Mouse (Mus musculus): ENCODE results near the gene Gm8122.
"Not testable (repeated sequence)": the region's sequence is repeated elsewhere in the genome, so short reads cannot be mapped to it uniquely, and the experiment has no call there.

The Gm8122 gene

GRCm38 (mm10) chr14:43235204-43235603, at the start of gene Gm8122:
Gene Gm8122, minus strand, starts transcription at chr14:43235304.
- DNase-seq (ENCODE audit: low spot score) = not testable (repeated sequence)

DNA sequence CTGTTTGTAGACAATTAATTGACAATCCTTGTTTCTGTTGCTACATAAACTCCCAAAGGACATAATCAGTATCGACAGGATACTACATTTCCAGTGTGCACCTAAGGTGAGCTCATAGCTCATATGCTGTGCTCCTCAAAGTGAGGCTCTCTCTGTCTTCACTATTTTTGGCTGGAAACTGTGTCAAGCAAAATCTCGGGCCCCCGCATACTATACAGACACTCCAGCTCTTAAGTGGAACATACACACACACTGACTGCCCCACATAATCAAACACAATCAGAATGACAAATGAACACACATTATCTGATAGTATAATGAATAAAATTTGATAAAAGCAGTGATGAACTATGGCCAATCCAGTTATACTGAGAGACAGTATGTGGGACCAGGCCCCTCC, 43.6 kb upstream of the Gm8122 start:
- not testable (repeated sequence) for DNase-seq (ENCODE audit: low spot score)

- DNase-seq (ENCODE audit: low spot score) = not testable (repeated sequence)
These were observed 43.0 kb upstream of the Gm8122 start for GRCm38 (mm10) chr14:43278146-43278545.

DNA sequence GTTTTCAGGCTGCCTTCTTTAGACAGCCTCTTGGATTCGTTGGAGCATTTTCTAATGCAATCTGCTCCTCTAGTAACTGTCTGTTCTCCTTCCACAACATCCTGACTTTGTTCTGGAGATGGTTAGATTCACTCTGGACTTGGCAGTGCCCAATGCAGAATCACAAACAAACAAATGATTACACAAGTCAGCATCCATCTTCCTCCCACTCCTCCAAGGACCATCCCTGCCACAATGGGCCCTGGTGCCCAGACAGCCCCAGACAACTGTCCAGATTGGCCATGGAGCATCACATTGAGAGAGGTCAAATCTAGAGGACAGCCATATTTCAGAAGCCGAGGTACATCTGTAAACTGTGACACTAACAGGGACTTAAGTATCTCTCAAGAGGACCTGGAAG, 42.4 kb upstream of the Gm8122 start:
- DNase-seq (ENCODE audit: low spot score) = not testable (repeated sequence)

DNA sequence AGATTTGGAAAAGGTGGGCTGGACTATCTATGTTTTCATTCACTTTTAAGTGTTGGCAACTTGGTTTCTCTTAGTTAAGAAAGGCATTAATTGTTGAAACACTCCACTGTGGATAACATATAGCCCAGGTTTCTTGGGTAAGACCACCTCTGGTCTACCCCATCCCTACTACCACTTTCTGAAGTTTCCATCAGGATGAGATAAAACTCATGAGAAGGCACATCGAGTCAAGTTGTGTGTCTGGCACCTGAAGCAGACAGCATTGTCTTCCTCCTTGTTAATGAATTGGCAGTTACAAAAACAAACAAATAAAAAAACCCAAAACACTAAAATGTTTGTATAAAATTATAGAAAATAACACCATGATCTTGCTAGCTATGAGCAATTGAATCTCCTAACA, 40.6 kb upstream of the Gm8122 start:
- not testable (repeated sequence) for DNase-seq (ENCODE audit: low spot score)

DNA sequence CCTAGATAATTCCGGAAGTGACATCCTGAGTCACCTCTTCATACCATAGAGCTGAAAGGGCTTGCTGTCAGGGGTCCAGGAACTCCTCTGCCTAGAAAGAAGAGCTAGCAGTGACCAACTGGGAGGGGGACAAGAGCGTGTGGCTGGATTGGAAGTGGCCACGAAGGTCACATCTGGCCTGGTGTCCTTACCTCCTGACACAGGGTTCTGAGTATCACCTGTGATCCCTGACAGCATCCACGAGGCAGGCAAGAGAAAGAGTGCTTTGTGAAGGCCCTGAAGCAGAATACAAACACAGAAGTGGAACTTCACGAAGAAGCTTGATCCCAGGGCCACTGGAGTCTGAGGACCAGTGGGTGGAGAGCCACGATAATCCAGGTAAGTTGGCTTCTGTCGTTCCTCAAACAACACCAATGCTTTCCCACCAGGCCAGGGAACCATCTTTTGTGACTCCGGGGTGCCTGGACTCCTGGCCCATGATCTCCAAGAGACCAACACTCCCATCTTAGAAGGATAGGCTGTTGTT, 39.9 kb upstream of the Gm8122 start, which contains the start of gene Gm9732:
Gm9732 (plus strand) TSS at position 51 of the 526 bp plus-strand sequence.
- not testable (repeated sequence) for DNase-seq (ENCODE audit: low spot score)

- not testable (repeated sequence) for DNase-seq (ENCODE audit: low spot score)
These were observed 38.1 kb upstream of the Gm8122 start for GRCm38 (mm10) chr14:43273161-43273560.

GRCm38 (mm10) chr14:43269211-43269610, 34.1 kb upstream of the Gm8122 start:
- DNase-seq (ENCODE audit: low spot score) = not testable (repeated sequence)

DNA sequence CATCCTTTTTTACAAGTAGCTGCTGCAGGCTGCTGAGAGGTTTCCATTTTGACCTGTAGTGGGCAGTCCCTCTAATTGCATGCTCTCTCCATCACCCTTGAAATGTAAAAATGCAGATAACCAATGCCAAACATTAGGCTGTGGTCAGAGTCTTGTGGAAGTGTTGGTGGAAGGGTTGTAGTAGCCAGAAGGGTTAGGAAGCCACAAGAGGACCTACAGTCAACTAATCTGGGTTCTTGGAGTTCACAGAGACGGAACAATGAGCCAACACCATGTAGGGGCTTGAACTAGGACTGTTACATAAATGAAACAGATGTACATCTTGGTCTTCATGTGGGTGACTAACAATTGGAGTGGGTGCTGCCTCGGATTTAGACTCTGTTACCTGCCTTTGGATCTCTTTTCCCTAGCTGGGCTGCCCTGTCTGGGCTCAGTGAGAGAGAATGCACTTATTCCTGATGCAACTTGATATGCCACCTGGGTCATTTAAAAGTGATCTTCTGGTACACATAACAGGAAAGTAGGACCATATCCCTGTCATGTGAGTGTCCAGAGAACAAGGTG, 33.5 kb upstream of the Gm8122 start:
- not testable (repeated sequence) for DNase-seq (ENCODE audit: low spot score)

DNA sequence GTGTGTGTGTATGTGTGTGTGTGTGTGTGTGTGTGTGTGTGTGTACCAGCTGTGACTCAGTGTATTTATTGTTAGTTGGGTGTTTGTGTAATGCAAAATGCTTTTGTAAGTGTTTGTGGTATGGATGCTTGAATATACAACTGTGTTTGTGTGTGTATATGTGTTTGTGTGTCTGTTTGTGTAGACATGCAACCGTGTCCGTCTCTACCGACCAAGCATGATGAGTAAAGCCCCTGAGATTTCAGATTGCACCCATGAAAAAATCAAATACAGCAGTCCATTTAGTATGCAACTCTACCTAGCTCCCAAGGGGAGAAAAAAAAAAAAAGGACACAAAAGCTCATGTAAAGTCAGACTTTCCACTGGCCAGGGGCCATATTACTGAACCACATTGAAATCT, 28.3 kb upstream of the Gm8122 start:
- not testable (repeated sequence) for DNase-seq (ENCODE audit: low spot score)

DNA sequence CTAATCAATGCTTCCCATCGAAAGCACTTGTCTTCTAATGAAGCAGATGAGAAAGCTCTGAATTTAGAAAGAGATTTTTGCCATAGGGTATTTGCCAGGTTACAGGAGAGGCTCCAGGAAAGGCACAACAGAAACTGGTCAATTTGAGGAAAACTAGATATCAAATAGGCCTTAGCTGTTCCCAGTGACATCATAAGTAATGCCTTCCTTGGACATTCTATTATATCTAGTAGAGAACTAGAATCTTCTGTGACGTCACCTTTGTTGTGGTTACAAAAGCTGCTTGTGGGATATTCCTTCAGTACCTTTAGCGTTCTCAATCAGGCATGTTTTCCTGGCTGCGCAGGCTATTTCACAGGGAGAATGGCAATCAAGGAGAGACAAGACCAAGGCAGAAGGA, 23.2 kb upstream of the Gm8122 start, which contains the start of gene Gm8126:
Gm8126 (plus strand) TSS at position 301 of the 400 bp plus-strand sequence.
- not testable (repeated sequence) for DNase-seq (ENCODE audit: low spot score)

GRCm38 (mm10) chr14:43256511-43256910, 21.4 kb upstream of the Gm8122 start:
- not testable (repeated sequence) for DNase-seq (ENCODE audit: low spot score)

- DNase-seq (ENCODE audit: low spot score) = not testable (repeated sequence)
These were observed 15.6 kb upstream of the Gm8122 start for GRCm38 (mm10) chr14:43250549-43251253.

DNA sequence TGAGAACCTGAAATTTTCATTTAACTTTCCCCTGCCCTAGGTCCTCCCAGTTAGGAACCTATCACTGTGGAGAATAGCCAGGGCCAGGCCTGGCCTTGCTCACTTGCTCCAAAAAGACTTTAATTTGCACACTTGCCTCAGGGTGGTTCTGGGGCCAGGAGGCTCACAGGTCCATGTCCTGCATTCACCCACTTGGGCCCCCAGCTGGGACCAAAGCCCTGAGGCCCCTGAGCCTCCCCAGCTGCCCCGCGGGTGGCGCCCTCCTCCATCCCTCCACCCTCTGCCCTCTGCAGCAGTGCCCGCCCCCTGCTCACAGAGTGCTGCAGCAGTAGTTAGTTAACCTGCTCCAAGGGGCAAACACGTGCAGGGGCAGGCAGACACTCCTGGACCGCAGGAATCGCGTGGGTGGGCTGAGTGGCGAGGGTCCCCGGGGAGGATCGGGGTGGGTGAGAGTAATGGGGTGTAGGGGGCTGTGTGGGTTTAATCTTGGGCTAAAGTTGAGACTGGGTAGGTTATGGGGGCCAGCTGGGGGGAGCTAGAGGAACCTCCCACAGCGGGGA, 14.6 kb upstream of the Gm8122 start:
- DNase-seq (ENCODE audit: low spot score) = not testable (repeated sequence)

DNA sequence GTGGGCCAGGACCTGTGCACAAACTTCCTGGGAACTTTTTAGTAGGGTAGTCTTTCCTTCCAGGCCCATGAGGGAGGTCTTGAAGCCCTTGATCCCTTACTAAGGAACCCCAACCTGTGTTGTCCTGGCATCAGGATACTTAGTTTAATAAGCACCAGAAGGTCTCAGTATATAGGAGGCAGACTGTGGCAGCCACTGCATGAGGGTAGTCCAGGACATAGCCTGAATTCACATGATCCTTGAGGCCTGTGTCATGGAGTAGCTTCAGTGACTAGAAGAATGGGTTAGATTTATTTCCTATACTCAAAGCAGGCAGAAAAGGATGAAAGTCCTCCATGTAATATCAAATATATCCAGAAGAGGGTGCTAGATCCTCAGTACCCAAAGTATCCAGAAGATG, 2.7 kb upstream of the Gm8122 start:
- DNase-seq (ENCODE audit: low spot score) = not testable (repeated sequence)
